Mouse (Mus musculus): ENCODE data around the gene Strn. TPM values are rescaled to one million over a fixed set of nuclear protein-coding genes. Genes with fewer than 3 reads are reported as not detected.
"Not testable (repeated sequence)": the region's sequence is repeated elsewhere in the genome, so short reads cannot be mapped to it uniquely, and the experiment has no call there.

Strn gene
- polyA plus RNA-seq, 1 experiment from 2014 or later = 7.9 TPM

DNA sequence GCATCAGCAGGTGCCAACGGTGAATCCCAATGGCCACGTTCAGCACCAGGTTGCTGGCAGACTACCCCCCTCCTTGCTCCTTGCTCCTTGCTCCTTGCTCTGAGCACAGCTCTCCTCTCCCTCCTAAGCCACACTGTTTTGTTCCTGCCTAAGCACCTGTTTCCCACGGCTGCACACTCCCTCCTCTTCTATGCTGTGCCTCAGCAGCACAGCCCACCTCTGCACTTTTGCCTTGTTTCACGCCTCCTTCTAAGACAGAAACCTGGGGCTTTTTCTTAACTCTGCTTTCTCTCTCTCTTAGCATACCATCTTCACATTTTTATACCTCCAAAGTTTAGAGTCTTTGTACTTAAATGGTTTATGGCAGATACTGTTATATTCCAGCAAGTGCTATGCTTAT, 39.5 kb downstream of the Strn start:
- Histone ChIP-seq H3K4me1 (replicated peaks; ENCODE audit: control insufficient read depth, insufficient read depth, low read length) (no peaks in the 10 kb centered on the region), H3K27ac (ENCODE audit: low read depth, low read length) (no peak overlapping the region), H3K4me3 (ENCODE audit: low read depth, low read length) (no peak overlapping the region), H3K4me2 (replicated peaks; ENCODE audit: low read depth, low read length) (no peak overlapping the region), H3K27me3 (ENCODE audit: control insufficient read depth, insufficient read depth, low read length) (no peaks in the 10 kb centered on the region), H3K9me3 (ENCODE audit: control insufficient read depth, low read length) (no peaks in the 10 kb centered on the region), H3K36me3 (ENCODE audit: control insufficient read depth, insufficient read depth, low read length) (no peaks in the 10 kb centered on the region), H3K9ac (ENCODE audit: low read depth, low read length) (no peak overlapping the region)
- ATAC-seq (ENCODE audit: low FRiP score) (no peak), DNase-seq (ENCODE audit: low spot score) (no peak)
- 88% methylated on average over 4 of the region's 4 CpGs for WGBS

- ATAC-seq (ENCODE audit: low FRiP score) (no peak), DNase-seq (ENCODE audit: low spot score) (no peak)
- no peaks in the 10 kb centered on the region for H3K4me1 ChIP-seq (replicated peaks; ENCODE audit: control insufficient read depth, insufficient read depth, low read length)
- H3K4me3 ChIP-seq (ENCODE audit: low read depth, low read length) = no peak overlapping the region
- H3K27ac ChIP-seq (ENCODE audit: low read depth, low read length) = no peak overlapping the region
- no peak overlapping the region for H3K9ac ChIP-seq (ENCODE audit: low read depth, low read length)
- no peaks in the 10 kb centered on the region for H3K27me3 ChIP-seq (ENCODE audit: control insufficient read depth, insufficient read depth, low read length)
- 85% methylated on average over 5 of the region's 5 CpGs for WGBS
- no peaks in the 10 kb centered on the region for H3K9me3 ChIP-seq (ENCODE audit: control insufficient read depth, low read length)
- H3K4me2 ChIP-seq (replicated peaks; ENCODE audit: low read depth, low read length) = no peak overlapping the region
- no peaks in the 10 kb centered on the region for H3K36me3 ChIP-seq (ENCODE audit: control insufficient read depth, insufficient read depth, low read length)
Measured at GRCm38 (mm10) chr17:78696922-78697321, 40.1 kb downstream of the Strn start.

GRCm38 (mm10) chr17:78689231-78689630, 47.8 kb downstream of the Strn start:
- not testable (repeated sequence) for DNase-seq (ENCODE audit: low spot score); H3K9ac ChIP-seq (ENCODE audit: low read depth, low read length); H3K27ac ChIP-seq (ENCODE audit: low read depth, low read length); H3K4me3 ChIP-seq (ENCODE audit: low read depth, low read length); H3K4me2 ChIP-seq (replicated peaks; ENCODE audit: low read depth, low read length); H3K36me3 ChIP-seq (ENCODE audit: control insufficient read depth, insufficient read depth, low read length); ATAC-seq (ENCODE audit: low FRiP score); H3K9me3 ChIP-seq (ENCODE audit: control insufficient read depth, low read length); H3K27me3 ChIP-seq (ENCODE audit: control insufficient read depth, insufficient read depth, low read length); H3K4me1 ChIP-seq (replicated peaks; ENCODE audit: control insufficient read depth, insufficient read depth, low read length)
- 91% methylated on average over 3 of the region's 3 CpGs for WGBS

- no peak for ATAC-seq (ENCODE audit: low FRiP score)
- no peak overlapping the region for H3K9ac ChIP-seq (ENCODE audit: low read depth, low read length)
- no peaks in the 10 kb centered on the region for H3K4me1 ChIP-seq (replicated peaks; ENCODE audit: control insufficient read depth, insufficient read depth, low read length)
- no peaks in the 10 kb centered on the region; the same call in 1 of the 2 replicates for H3K9me3 ChIP-seq (ENCODE audit: control insufficient read depth, low read length)
- no peaks in the 10 kb centered on the region for H3K27me3 ChIP-seq (ENCODE audit: control insufficient read depth, insufficient read depth, low read length)
- no peak overlapping the region for H3K4me3 ChIP-seq (ENCODE audit: low read depth, low read length)
- no peak overlapping the region for H3K4me2 ChIP-seq (replicated peaks; ENCODE audit: low read depth, low read length)
- H3K27ac ChIP-seq (ENCODE audit: low read depth, low read length) = no peak overlapping the region
- H3K36me3 ChIP-seq (ENCODE audit: control insufficient read depth, insufficient read depth, low read length) = peaks cover 8% of the 10 kb centered on the region
- WGBS = 95% methylated on average over 5 of the region's 5 CpGs
- DNase-seq (ENCODE audit: low spot score) = no peak
Measured at GRCm38 (mm10) chr17:78687971-78688370, 49.0 kb downstream of the Strn start.

- no peaks in the 10 kb centered on the region for H3K27me3 ChIP-seq (ENCODE audit: control insufficient read depth, insufficient read depth, low read length)
- no peaks in the 10 kb centered on the region for H3K36me3 ChIP-seq (ENCODE audit: control insufficient read depth, insufficient read depth, low read length)
- no peak overlapping the region for H3K4me3 ChIP-seq (ENCODE audit: low read depth, low read length)
- H3K9ac ChIP-seq (ENCODE audit: low read depth, low read length) = no peak overlapping the region
- no peaks in the 10 kb centered on the region for H3K4me1 ChIP-seq (replicated peaks; ENCODE audit: control insufficient read depth, insufficient read depth, low read length)
- H3K27ac ChIP-seq (ENCODE audit: low read depth, low read length) = no peak overlapping the region
- H3K9me3 ChIP-seq (ENCODE audit: control insufficient read depth, low read length) = no peaks in the 10 kb centered on the region
- WGBS = 88% methylated on average over 5 of the region's 5 CpGs
- H3K4me2 ChIP-seq (replicated peaks; ENCODE audit: low read depth, low read length) = no peak overlapping the region
- no peak for DNase-seq (ENCODE audit: low spot score)
- no peak for ATAC-seq (ENCODE audit: low FRiP score)
Measured at GRCm38 (mm10) chr17:78685004-78685403, 52.0 kb downstream of the Strn start.

- no peaks in the 10 kb centered on the region for H3K36me3 ChIP-seq (ENCODE audit: control insufficient read depth, insufficient read depth, low read length)
- 72% methylated on average over 6 of the region's 6 CpGs for WGBS
Measured at GRCm38 (mm10) chr17:78682351-78682750, 54.6 kb downstream of the Strn start.

GRCm38 (mm10) chr17:78679503-78679902, 57.5 kb downstream of the Strn start:
- H3K4me2 ChIP-seq (replicated peaks; ENCODE audit: low read depth, low read length) = no peak overlapping the region
- H3K27ac ChIP-seq (ENCODE audit: low read depth, low read length) = no peak overlapping the region
- WGBS = 92% methylated on average over 11 of the region's 11 CpGs
- DNase-seq (ENCODE audit: low spot score) (no peak), ATAC-seq (ENCODE audit: low FRiP score) (no peak)
- H3K36me3 ChIP-seq (ENCODE audit: control insufficient read depth, insufficient read depth, low read length) = no peaks in the 10 kb centered on the region
- H3K4me1 ChIP-seq (replicated peaks; ENCODE audit: control insufficient read depth, insufficient read depth, low read length) = no peaks in the 10 kb centered on the region
- H3K27me3 ChIP-seq (ENCODE audit: control insufficient read depth, insufficient read depth, low read length) = no peaks in the 10 kb centered on the region
- no peak overlapping the region for H3K9ac ChIP-seq (ENCODE audit: low read depth, low read length)
- H3K4me3 ChIP-seq (ENCODE audit: low read depth, low read length) = no peak overlapping the region
- no peaks in the 10 kb centered on the region for H3K9me3 ChIP-seq (ENCODE audit: control insufficient read depth, low read length)

More at GRCm38 (mm10) chr17:78682351-78682750, 54.6 kb downstream of the Strn start:
- Histone ChIP-seq H3K4me1 (replicated peaks; ENCODE audit: control insufficient read depth, insufficient read depth, low read length) (no peaks in the 10 kb centered on the region), H3K9me3 (ENCODE audit: control insufficient read depth, low read length) (no peaks in the 10 kb centered on the region), H3K27me3 (ENCODE audit: control insufficient read depth, insufficient read depth, low read length) (no peaks in the 10 kb centered on the region), H3K4me3 (ENCODE audit: low read depth, low read length) (no peak overlapping the region), H3K4me2 (replicated peaks; ENCODE audit: low read depth, low read length) (no peak overlapping the region), H3K27ac (ENCODE audit: low read depth, low read length) (no peak overlapping the region), H3K9ac (ENCODE audit: low read depth, low read length) (no peak overlapping the region)
- ATAC-seq (ENCODE audit: low FRiP score) = no peak
- DNase-seq (ENCODE audit: low spot score) = no peak

DNA sequence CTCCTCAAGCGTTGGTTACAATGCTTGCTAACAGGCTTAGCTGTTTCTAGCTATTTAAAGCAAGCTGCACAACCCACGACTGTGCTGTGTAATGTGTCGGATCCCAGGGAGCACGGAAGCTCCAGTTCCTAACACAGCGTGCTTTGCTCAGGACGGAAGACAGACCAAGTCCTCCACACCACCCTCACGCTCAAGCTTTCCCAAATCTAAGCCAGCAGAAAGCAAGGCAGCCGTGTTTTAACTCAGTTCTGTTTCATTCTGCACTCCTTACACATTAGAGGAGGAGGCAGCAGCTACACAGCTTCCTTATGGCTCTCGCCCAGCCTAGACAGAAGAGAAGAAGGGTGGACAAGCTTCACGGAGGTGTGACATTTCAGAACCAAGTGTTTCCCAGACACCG, 60.2 kb downstream of the Strn start:
- no peak overlapping the region for H3K4me3 ChIP-seq (ENCODE audit: low read depth, low read length)
- H3K36me3 ChIP-seq (ENCODE audit: control insufficient read depth, insufficient read depth, low read length) = no peaks in the 10 kb centered on the region
- no peak overlapping the region for H3K27ac ChIP-seq (ENCODE audit: low read depth, low read length)
- H3K4me1 ChIP-seq (replicated peaks; ENCODE audit: control insufficient read depth, insufficient read depth, low read length) = no peaks in the 10 kb centered on the region
- 90% methylated on average over 11 of the region's 11 CpGs for WGBS
- no peaks in the 10 kb centered on the region for H3K27me3 ChIP-seq (ENCODE audit: control insufficient read depth, insufficient read depth, low read length)
- no peaks in the 10 kb centered on the region for H3K9me3 ChIP-seq (ENCODE audit: control insufficient read depth, low read length)
- H3K9ac ChIP-seq (ENCODE audit: low read depth, low read length) = no peak overlapping the region
- no peak overlapping the region for H3K4me2 ChIP-seq (replicated peaks; ENCODE audit: low read depth, low read length)
- ATAC-seq (ENCODE audit: low FRiP score) = no peak
- no peak for DNase-seq (ENCODE audit: low spot score)

DNA sequence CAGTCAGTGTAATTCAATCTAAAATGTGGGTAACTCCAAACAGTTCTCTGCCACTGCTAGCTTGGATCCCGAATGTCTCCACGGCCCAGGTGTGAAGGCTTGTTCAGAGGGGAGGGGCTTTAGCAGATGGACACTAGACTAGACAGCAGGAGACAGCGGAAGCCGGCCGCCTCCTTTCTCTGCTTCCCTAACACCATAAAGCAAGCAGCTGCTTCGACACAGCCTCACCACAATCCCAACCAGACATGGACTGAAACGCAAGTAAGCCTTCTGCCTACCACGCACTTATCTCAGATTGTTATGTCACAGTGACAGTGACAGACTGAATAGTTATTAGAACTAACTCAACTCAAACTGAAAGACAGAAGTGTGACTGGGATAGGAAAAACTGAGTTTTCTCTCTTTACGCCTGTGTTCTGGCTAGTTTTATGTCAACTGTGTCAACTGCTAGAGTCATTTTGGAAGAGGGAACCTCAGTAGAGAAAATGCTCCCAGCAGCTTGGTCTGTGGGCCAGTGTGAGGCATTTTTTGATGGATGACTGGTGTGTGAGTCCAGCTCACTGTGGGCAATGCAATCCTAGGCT, 71.9 kb downstream of the Strn start:
- ATAC-seq (ENCODE audit: low FRiP score) (no peak), DNase-seq (ENCODE audit: low spot score) (no peak)
- Histone ChIP-seq H3K4me1 (replicated peaks; ENCODE audit: control insufficient read depth, insufficient read depth, low read length) (no peaks in the 10 kb centered on the region), H3K9ac (ENCODE audit: low read depth, low read length) (no peak overlapping the region), H3K4me2 (replicated peaks; ENCODE audit: low read depth, low read length) (no peak overlapping the region), H3K27me3 (ENCODE audit: control insufficient read depth, insufficient read depth, low read length) (no peaks in the 10 kb centered on the region), H3K27ac (ENCODE audit: low read depth, low read length) (no peak overlapping the region), H3K36me3 (ENCODE audit: control insufficient read depth, insufficient read depth, low read length) (peaks cover under 1% of the 10 kb centered on the region; the same call in 1 of the 2 replicates), H3K9me3 (ENCODE audit: control insufficient read depth, low read length) (no peaks in the 10 kb centered on the region), H3K4me3 (ENCODE audit: low read depth, low read length) (no peak overlapping the region)
- 79% methylated on average over 9 of the region's 9 CpGs for WGBS
